Mouse (Mus musculus) adipocyte (in vitro differentiated cells): Measurements from ENCODE around the gene Spsb2.
"Not testable (repeated sequence)": the region's sequence is repeated elsewhere in the genome, so short reads cannot be mapped to it uniquely, and the experiment has no call there.

Experiments used
- DNase-seq: peaks from one replicate; pipeline ENCODE4 v3.0.0-alpha.2; 2016; ENCODE audit warnings: low spot score

The Spsb2 gene

DNA sequence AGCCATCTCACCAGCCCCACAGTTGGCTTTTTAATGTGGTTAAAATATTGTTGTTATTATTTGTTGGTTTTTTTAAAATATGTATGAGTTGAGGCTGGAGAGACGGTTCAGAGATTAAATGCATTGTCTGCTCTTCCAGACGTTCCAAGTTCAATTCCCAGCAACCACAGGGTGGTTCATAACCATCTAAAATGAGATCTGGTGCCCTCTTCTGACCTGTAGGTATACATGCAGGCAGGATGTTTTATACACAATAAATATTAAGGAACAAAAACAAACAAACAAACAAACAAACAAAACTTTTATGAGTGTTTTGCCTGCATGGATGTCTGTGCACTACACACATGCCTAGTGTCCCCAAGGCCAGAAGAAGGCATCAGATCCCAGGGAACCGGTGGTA lies 5.4 kb upstream of the Spsb2 start:
- no peak for DNase-seq

DNA sequence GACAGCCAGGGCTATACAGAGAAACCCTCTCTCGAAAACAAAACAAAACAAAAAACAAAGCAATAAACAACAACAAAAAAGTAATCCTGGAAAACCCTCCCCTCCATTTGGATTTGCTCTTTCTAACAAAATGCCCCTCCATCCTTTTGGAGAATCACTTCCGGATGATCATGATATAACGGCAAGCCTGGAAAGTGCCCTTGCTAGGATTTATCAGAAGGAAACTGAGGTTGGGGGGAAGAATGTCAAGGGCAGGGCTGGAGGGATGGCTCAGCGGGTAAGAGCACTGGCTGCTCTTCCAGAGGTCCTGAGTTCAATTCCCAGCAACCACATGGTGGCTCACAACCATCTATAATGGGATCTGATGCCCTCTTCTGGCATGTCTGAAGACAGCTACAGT lies 4.8 kb upstream of the Spsb2 start:
- DNase-seq = not testable (repeated sequence)

DNA sequence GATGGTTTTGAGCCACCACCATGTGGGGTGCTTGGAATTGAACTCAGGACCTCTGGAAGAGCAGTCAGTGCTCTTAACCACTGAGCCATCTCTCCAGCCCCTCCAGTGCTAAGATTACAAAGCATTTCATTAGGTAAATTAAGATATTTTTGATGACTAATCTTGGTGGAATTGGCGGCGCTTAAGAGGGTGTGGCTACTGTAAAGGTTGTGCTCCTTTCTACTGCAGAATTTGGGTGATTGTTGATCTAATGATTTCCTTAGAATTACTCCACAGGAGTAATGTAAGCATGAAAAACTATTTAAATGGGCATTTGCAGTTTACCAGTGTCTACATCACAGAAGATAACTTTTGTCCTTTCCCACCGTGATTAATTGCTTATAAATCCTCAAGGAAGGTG lies 4.1 kb upstream of the Spsb2 start:
- no peak for DNase-seq

DNA sequence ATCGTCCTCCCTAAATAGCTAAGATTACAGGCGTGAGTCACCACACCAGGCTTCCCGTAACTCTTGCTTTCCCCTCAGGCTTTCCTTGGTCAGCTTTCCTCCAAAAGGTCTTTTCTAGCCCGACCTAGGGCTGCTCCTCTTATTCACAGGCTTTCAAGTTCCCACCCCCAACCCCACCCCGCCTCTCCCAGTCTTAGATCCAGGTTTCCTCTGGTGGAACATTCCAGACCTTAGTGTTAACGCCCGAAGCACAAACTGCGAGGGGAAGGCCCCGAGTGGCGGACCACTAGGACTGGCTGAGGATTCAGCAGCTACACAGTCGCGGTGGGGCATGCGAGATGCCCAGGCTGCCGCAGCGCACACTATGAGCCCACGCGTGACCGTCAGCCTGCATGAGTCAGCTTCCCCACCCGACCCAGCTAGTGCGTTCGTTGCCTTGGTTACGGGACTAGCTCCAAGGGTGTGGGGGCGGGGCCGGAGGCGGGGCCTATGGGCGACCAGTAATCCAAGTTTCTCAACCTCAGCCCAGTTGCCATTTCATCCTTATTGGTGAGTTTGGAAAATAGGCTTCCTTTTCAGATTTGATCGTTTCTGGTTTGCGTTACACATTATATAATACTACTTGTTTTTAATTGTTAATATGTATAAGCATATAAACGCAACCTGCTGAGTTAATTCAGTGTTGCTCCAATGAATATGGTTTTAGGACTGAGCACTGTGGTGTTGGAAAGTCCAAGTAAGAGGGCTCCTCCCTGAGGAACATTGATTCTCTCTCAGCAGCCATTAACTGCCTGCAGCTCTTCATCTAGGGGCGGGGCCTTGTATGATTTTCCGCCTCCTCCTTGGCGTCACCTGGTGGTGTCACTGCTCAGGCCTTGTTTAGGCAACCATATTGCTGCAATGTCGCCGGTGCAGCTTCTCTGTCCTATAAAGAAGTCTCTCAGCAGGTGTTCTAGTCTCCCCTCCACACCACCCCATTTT lies 2.8 kb upstream of the Spsb2 start:
- peak; percentile 99 for DNase-seq

DNA sequence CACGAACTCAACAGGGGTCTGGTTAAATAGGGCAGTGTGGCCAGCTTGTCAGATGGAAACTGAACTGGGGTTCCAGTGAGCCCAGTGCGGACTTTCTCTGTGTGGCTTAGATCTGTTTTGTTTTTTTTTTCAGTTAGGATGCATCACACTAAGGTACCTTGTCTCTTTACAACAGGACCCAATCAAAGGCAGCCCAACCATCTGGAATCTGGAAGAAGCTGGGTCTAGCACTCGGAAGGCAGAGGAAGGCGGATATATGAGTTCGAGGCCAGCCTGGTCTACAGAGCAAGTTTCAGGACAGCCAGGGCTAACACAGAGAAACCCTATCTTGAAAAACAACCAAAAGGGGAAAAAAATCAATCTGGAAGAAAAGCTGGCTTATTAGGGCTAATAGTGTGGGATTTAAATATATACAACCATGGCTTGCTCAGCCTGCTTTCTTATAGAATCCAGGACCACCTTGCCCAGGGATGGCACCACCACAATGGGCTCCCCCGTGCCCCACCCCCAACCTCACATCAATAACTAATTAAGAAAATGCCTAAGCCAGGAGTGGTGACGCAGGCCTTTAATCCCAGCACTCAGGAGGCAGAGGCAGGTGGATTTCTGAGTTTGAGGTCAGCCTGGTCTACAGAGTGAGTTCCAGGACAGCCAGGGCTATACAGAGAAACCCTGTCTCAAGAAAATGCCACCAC lies 1.9 kb upstream of the Spsb2 start:
- no peak for DNase-seq

DNA sequence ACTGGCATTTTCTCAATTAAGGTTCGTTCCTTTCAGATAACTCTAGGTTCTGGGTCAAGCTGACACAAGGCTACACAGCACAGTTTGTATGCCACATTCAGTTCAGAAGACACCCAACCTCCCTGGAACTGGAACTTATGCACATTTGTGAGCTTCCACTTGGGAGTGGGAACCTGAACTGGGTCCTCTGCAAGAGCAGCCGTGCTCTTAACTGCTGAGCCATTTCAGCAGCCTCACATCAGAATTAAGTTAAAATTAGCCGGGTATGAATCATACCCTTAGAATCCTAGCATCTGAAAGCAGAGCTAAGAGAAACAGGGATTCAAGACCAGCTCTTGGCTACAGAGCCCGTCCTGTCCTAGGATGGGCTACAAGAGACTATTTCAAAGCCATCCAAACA lies 1.1 kb upstream of the Spsb2 start:
- no peak for DNase-seq

DNA sequence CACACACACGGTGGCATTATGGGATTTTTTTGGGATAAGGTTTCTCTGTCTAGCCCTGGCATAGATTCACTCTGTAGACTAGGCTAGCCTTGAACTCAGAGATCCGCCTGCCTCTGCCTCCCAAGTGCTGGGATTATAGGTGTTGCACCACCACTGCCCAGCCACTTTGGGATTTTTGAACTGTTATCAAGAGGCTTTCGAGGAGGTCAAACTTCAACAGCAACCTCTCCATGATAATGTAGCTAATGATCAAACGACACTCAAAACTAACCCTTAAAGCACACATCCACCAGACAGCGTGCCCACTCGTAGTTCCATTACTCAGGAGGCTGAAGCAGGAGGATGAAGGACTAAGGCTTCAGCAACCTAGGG lies 489 bp upstream of the Spsb2 start:
- DNase-seq = no peak

DNA sequence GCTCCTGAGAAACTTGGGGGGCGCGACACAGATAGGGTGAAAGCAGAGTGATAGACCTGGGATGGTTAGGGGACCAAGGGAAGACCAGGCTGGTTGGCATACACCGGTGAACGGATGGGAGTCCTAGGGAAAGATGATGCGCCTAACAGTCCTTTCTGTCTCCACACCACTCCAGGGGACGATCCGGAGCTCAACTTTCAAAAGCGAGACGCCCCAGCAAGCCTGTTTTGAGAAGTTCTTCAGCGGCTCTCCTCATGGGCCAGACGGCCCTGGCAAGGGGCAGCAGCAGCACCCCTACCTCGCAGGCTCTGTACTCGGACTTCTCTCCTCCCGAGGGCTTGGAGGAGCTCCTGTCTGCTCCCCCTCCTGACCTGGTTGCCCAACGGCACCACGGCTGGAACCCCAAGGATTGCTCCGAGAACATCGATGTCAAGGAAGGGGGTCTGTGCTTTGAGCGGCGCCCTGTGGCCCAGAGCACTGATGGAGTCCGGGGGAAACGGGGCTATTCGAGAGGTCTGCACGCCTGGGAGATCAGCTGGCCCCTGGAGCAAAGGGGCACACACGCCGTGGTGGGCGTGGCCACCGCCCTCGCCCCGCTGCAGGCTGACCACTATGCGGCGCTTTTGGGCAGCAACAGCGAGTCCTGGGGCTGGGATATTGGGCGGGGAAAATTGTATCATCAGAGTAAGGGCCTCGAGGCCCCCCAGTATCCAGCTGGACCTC lies 752 bp downstream of the Spsb2 start:
- peak; percentile 85 for DNase-seq

DNA sequence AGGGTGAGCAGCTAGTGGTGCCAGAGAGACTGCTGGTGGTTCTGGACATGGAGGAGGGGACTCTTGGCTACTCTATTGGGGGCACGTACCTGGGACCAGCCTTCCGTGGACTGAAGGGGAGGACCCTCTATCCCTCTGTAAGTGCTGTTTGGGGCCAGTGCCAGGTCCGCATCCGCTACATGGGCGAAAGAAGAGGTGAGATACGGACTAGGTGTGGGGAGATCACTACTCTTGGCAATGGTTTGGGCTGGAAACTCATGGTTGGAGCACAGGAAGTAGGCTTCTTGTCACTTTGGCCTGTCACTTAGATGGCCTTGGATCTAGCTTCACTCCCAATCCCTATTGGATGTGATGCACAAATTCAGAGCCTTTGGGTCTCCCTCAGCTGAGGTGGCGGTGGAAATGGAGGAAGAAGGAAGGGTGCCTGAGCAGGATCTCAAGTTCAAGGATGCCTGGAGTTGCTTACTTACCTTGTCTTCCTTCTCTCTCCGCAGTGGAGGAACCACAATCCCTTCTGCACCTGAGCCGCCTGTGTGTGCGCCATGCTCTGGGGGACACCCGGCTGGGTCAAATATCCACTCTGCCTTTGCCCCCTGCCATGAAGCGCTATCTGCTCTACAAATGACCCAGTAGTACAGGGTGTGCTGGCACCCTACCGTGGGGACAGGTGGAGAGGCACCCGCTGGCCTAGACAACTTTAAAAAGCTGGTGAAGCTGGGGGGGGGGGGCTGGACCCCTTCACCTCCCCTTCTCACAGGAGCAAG lies 1.5 kb downstream of the Spsb2 start:
- DNase-seq = no peak

DNA sequence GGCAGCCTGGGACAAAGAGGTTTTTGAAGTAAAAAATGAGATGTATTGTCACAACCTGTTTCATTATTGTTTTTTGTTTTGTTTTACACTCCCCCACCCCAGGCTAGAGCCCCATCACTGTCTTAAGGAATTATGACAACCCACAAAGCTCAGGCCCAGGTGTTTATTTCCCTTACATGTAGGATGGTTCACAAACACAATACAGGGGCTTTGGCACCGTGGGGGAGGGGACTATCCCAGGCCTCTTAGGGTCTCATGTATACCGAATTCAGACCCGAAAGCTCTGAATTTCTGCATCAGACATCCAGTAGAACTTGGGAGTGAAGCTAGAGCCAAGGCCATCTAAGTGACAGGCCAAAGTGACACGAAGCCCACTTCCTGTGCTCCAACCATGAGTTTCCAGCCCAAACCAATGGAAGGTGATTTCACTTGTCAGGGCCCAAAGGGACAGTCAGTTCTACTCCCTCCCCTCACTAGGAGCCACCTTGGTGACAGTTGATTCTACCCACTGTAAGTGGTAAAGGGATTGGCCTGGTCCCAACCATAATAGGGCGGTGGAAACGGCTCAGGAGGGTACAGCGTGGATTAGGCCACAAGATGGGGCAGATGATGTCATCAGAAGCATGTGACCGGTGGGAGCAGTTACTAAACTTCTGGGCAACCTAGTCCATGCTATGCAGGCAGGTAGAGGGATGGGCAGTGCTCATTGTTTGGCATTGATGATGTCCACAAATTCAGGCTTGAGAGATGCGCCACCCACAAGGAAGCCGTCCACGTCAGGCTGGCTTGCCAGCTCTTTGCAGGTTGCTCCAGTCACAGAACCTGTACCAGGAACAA lies 2.3 kb downstream of the Spsb2 start:
- DNase-seq = not testable (repeated sequence)

DNA sequence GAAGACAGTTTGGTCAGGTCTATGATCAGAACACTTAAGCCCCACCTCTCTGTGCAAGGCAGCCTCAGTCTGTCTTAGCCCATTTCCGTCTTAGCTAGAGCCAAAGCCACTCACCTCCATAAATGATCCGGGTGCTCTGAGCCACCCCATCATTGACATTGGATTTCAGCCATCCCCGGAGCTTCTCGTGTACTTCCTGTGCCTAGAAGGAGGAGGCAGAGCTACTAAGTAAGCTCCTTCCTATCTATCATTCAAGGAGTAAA lies 2.9 kb downstream of the Spsb2 start:
- no peak for DNase-seq

DNA sequence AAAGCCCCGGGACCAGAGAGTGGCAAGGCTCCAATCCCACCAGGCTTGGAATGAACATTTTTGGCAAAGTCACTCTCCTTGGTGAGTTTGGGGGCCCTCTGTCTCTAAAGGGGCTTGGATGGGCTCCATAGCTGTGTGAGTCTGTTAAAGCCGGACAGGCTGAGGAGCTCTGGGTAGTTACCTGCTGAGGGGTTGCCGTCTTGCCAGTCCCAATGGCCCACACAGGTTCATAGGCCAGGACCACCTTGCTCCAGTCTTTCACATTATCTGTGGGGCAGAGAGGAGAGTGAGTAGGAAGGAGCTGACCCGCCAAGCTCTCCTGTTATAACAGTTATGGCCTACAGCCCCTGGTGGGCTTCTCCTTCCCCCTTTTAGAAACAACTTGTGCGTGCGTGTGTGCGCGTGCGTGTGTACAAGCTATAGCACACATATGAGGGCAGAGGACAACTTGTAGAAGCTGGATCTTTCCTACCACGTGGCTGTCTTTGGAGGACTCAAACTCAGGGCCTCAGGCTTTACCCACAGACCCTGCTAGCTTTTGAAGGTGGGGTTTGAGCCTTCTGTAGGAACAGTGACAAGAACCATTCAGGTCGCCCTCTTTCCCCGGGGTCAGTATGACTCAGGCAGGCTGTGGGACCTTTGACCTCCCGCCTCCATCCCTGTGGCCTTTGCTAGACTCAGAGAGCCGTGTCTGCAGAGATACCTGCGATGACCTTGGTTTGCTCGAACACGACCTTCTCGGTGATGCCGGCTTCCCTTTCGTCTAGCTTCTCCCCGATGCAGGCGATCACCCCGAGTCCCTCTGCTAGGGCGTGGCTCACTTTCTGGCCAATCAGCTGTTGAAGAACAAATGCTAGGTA lies 3.5 kb downstream of the Spsb2 start:
- DNase-seq = no peak

DNA sequence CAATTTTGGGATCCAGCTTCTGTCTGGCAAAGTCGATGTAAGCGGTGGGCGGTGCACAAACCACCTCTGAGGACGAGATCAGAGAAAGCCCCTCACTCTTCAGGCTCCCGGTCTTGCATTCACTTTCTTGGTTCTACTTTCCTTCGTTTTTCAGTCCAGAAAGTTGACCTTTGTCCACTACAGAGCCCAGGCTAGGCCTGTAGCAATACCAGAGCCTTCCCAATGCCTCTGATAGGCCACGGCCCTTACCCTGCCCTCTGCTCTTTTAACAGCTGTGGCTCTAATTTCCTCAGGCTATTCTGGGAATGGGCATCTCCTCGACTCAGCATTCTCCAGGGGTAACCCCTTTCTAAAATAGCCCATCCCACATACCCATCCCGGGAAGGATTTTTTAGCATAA lies 4.4 kb downstream of the Spsb2 start:
- peak; percentile 66 for DNase-seq

DNA sequence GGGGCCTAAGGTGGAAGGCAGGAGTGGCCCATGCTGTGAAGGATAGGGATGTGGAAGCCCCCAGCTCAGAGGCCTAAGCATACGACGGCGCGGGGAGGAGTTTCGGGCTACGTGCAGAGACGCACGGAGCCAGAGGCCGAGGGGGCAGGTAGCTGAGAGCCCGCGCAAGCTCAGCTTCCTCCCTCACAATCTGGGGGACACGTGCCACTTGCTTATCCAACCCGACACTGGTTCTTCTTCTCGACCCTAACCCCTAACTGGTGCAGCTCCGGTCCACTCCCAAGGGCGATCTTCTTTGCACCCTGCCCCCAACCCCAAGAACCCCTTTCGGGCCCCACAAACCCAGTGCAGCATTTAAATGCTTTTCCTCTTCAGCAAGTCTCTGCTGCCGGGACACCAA lies 5.0 kb downstream of the Spsb2 start:
- DNase-seq = peak; percentile 59

DNA sequence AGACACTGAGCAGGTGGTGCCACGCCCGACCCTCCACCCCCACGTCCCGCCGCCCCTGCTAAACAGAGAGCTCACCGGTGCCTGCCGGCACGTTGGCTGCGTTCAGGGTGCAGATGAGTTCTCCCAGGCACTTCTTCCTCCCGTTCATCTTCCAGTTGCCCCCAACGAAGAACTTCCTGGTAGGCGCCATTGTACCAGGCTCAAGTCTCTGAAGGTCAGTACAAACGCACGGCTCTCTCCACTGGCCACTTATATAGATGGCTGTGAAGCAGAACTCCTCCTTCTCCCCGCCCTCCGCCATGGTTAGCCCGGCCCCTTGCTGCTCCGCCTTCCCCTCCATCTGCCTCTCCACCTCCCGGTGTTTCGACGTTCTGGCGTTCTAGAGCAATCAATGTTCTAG lies 5.5 kb downstream of the Spsb2 start, which contains the start of gene Tpi1:
Gene Tpi1 (minus strand): TSS at position 364 of the 400 bp plus-strand sequence.
- peak; percentile 96 for DNase-seq

DNA sequence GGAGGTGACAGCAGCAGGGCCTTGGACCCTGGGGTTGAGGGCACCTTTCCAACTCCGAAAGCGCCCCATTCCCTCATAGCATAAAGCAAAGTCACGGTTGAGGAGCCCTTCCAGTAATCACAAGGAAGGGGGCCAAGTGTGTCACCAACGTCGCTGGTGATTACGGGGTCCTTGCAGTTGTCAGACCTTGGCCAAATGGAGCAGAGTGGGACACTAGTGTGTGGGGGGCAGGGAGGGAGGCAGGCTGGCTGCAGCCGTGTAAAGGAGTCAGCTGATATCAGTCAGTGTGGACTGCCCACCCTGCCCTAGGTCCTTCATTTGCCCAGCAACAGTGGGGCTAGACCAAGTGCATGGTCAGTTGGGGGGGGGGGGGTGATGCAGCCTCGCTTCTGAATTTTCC lies 6.0 kb downstream of the Spsb2 start:
- DNase-seq = no peak

DNA sequence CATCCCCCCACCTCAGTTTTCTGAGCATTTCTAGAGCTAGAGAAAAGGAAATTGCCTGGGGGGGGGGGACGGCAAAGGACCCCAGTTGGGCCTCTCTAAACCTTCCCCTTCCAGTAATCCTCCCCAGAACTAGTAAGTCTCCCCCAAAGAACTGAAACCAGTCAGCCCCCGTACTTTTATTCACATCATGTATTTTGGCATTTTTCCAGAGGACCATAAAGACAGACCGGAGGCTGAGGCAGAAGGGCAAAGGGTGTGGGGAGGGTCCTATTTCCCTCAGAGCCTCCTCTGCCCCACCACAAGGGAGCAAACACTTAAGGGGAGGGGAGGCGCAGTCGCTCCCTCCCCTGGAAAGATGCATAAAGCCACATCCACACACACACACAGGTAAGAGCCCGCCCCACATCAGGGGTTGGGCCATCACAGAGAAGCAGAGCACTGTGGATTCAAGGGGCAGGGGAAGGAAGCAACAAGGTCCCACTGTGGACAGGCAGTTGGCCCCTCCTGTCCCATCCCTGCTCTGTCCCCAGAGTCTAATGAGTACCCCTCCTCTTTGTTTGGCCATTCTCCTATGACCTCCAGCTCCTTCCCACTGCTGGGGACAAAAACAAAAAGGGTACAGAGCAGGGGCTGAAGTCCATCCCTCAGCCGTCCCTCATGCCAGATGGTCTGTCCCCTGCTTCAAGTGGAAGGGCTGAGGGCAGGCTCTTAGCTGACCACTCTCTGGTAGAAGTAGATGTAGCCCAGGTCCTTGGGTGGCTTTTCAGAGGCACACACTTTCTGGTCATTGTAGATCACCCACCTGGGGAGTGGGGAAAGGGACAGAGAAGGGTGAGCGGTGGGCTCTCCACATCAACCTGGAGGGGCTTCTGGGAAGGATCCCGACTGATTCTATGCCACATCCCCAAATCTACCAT lies 6.7 kb downstream of the Spsb2 start:
- DNase-seq = no peak

DNA sequence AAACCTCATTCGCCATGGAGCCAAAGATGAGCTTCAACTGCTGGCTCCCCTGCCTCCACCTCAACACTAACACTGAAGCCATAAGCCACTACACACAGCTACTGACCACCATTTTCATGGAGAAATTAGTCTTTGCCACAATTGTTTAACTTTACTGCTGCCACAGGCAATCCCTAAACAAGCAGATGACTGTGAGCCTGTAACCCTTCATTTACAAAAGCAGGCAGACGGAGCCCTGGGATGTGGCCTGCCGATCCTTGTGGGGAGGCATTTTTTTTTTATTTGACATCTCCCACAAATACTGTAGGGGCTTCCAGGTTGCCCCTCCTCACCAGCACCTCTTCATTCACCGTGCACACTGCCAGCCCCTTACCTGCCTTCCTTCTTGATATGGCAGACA lies 8.2 kb downstream of the Spsb2 start:
- no peak for DNase-seq

DNA sequence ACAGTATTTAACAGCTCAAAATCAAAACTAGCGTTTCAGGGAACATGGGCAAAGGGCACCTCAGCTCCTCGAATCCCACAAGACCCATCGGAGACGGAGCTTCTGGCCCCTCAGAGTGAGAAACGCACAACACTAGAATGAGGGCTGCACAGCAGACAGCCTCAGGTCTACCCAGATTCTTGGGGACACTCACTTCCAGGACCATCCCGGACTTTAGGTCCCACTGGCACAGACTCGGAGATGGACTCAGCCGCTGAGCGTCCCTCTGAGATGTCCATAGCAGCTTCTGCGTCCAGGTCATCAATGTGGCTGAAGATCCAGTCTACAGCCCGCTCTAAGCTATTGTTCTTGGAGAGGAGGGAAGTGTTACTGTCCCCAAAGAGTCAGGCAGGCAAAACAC lies 8.7 kb downstream of the Spsb2 start:
- DNase-seq = no peak
